Mouse (Mus musculus) induced T-regulatory cell, adult 2 months (primary cell): ENCODE results near the gene Gng8.

Source experiments
- DNase-seq: peaks from one replicate; pipeline ENCODE4 v3.0.0-alpha.2; 2012; ENCODE audit warnings: low read depth

Gng8 gene

DNA sequence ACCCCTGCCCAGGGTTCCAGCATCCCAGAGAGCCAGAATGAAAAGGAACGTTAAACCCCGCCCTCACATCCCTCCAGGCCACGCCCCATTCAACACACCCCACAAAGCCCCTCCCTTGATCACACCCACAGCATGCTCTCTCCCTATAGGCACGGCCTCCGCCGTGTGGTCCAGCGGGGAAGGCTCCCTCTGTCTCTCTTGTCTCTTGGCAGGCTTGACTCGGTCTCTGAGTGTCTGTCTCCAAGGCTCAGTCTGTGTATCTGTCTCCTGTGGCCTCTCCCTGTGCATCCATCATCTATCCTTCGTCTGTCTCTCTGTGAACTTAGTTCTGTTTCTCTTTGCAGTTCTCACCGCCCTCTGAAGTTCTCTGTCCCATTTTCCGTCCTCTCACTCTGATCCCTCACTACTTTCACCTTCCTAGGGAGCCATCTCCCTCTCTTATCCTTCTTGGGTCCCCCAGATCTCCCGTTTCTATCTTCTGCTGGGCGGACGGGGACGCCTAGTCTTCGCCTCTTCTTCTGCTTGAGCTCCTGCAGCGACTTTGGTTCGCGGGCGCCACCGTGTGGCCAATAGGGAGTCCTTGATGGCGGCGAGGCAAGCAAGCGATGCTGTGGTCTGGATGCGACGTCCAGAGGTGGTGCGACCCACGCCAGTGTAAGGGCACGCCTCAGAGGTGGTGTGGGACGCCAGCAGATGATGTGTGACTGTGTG lies at the start of gene Gng8:
TSS of gene Gng8 (plus strand) at position 146 of the 711 bp plus-strand sequence.
- peak; percentile 93 for DNase-seq

DNA sequence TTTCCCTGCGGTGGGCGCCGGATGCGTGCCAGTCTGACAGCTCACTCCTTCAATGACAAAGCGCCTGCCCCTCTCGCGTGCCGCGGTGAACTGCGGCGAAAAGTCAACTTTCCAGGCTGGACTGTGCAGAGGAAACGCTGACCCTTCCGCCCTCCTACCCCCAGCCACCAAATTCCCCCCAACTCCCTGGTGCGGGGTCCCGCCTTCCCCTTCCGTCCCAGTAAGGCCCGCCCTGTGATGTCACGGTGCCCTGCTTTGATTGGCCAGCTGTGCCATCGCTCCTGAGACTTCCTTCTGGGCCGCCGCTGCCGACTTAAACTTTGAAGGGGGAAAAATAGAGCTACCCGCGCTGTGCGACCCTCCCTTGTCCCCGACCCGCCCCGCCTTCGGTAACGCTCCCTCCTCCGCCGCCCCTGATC lies 48.9 kb upstream of the Gng8 start, which contains the start of gene Prkd2:
TSS of gene Prkd2 (plus strand) at position 258 of the 419 bp plus-strand sequence.
- peak; percentile 92 for DNase-seq

DNA sequence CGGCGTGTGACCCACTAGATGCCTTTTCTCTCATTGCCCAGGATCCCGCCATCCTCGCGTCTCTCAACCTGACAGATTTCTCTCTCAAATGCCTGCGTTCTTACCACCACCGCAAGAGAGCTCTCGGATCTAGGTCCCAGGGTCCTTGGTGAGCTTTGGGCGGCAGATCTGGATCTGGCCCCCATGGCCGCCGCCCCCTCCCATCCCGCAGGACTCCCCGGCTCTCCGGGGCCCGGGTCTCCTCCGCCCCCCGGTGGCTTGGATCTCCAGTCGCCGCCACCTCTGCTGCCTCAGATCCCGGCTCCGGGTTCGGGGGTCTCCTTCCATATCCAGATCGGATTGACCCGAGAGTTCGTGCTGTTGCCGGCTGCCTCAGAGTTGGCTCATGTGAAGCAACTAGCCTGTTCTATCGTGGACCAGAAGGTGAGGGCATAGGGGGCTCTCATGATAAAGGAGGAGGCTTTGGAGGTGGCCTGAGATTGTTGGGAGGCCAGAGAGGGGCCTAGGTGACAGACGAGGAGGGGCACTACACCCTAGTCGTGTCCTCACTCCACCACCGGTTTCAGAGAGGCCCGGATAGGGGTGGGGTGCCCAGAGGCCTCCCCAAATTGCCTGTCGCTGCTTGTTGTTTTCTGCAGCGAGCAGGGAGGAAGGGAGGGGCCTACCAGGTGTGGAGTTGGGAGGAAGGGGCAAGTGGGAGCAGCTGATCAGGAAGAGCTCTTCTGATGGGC lies 48.0 kb upstream of the Gng8 start:
- peak; percentile 74 for DNase-seq

DNA sequence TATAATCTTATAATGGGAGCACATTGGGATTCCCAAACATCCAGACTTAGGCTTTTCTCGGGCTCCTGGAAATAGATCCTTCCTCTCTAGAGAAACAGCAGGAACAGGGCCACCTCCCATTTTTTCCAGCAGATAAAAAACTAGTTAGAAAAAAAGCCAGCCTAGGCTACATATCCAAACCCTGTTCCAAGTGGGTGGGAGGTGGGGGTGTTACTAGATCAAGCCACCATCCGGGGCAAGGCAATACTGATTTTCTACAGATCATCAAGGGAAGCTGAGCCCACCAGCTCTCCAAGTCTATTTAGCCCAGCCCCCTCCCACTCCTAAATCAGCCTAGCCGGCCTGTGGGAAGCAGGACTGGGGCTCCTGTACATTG lies 46.9 kb upstream of the Gng8 start:
- DNase-seq: peak; percentile 35

DNA sequence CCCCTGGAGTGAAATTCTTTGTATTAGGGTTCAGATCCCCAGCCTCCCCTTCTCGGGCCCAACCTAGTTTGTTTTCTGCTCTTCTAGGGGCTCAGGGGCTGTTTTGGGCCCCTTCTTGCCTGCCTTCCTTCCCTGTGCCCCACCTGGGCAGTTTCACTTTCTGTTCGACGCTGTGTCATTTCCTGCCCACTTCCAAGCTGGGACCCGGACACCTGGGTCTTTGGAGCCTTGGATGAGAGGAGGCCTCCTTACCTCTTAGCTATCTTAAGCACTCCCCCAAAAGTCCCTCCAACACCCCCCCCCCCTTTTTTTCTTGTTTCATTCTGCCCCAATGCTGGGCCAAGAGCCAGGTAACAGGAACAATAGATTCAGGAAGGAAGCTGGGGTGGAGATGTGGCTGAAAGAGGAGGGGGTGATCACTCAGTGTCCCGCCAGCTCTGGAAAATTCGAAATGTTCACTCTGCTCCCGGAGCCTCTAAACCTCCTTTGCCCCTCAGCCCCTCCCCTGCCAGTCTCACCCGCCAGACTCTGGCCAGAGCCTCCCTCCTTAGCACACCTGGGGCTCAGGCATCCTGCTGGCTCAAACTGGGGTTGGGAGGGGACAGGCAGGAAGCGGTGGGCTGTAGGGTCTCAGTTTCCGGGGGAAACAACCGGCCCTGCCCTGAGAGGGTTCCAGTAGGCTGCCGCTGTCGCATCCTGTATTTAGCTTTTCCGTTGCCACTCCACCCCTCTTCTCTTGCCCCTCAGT lies 46.3 kb upstream of the Gng8 start:
- DNase-seq: peak; percentile 83

DNA sequence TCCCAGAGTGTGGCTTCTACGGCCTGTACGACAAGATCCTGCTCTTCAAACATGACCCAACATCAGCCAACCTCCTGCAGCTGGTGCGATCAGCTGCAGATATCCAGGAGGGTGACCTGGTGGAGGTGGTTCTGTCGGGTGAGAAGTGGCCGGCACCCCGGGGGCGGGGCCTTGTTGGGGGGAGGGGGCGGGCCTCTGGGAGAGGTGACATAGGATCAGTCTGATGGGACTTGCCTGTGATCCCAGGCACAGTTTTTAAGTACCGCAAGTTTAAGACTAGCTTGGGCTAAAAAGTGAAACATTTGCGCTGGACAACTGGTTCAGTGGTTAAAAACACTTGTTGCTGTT lies 45.8 kb upstream of the Gng8 start:
- DNase-seq: no peak

DNA sequence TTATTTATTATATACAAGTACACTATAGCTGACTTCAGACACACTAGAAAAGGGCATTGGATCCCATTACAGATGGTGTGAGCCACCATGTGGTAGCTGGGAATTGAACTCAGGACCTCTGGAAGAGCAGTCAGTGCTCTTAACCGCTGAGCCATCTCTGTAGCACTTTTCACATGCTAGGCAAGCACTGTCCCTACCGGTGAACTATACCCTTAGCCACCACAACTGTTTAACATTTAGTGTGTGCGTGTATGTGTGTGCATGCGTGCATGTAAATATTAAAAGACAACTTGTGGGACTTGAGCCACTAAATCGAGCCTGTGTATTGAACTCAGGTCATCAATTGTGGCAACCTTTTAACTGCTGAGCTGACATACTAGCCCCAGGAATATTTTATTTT lies 44.8 kb upstream of the Gng8 start:
- no peak for DNase-seq

DNA sequence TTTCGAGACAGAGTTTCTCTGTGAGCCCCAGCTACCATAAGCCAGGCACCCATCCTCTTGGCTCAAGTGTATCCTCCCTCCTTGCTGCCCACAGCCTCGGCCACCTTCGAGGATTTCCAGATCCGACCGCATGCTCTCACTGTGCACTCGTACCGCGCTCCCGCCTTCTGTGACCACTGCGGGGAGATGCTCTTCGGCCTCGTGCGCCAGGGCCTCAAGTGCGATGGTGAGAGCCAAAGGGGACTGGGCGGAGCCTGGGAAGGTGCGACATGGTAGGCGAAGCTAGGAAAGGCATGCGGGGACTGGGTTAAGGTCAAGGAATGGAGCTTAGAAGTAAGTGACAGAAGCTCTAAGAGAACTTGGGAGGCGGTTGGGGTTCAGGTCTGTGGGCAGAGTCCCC lies 44.1 kb upstream of the Gng8 start:
- DNase-seq: no peak

DNA sequence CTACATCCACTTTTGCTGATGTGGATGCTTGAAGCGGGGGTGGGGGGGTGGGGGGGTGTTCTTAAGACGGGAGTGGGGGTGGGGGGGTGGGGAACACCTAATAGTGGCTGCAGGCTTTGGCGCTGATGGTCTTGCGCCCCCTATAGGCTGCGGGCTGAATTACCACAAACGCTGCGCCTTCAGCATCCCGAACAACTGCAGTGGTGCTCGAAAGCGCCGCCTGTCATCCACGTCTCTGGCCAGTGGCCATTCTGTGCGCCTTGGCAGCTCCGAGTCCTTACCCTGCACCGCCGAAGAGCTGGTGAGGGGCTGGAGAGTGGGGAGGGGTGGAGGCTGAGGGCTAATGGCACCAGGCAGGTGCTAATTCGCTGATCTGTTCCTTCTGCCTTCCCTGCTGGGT lies 43.0 kb upstream of the Gng8 start:
- peak; percentile 70 for DNase-seq

DNA sequence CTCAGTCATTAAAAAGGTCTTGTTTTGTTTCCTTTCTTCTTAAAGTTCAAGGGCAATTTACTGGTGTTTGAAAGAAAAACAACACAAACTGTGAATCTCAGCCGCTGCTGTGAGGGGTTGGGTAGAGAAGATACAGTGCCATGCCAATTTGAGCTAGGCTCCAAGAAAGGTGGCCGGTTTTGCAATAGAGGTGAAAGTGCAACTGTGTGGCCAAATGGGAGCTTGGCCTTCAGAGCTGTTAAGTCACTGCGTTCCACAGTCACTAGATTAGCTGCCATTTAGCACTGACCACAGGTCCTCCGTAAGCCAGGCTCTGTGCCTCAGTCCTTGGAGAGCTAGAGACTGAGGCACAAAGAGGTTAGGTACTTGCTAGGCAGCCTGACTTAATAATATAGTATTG lies 40.0 kb upstream of the Gng8 start:
- no peak for DNase-seq

DNA sequence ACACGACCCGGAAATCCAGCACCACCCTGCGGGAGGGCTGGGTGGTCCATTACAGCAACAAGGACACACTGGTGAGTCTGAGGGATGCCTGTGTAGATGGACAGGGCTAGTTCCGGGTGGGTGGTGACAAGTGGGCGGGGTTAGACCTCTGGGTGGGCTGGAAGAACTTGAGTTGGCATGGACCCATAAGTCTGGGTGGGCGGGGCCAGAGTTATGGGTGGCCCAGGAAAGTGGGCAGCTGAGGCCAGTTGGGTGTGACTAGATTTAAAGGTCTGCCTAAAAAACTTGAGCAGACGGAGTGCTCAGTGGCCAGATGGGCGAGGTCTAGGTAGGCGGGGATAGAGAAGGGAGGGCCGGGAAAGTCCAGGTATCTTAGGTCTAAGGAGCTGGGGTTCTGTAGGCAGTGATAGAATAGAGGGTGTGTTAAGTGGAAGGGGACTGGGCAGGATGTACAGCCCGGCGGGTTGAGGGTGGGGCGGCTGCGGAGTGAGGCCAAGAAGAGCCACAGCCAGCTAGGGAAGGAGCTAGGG lies 38.2 kb upstream of the Gng8 start:
- DNase-seq: no peak

DNA sequence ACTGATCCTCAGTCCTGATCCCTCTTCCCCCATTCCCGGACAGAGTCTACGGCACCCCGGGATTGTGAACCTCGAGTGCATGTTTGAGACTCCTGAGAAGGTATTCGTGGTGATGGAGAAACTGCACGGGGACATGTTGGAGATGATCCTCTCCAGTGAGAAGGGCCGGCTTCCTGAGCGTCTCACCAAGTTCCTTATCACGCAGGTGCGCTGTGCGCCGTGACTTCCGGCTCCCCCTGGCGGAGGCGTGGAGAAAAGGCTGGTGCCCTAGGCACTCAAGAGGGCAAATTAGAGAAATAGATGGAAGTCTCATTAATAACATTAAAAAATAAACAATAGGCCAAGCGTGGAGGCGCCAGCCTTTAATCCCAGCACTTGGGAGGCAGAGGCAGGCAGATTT lies 33.2 kb upstream of the Gng8 start:
- peak; percentile 74 for DNase-seq

DNA sequence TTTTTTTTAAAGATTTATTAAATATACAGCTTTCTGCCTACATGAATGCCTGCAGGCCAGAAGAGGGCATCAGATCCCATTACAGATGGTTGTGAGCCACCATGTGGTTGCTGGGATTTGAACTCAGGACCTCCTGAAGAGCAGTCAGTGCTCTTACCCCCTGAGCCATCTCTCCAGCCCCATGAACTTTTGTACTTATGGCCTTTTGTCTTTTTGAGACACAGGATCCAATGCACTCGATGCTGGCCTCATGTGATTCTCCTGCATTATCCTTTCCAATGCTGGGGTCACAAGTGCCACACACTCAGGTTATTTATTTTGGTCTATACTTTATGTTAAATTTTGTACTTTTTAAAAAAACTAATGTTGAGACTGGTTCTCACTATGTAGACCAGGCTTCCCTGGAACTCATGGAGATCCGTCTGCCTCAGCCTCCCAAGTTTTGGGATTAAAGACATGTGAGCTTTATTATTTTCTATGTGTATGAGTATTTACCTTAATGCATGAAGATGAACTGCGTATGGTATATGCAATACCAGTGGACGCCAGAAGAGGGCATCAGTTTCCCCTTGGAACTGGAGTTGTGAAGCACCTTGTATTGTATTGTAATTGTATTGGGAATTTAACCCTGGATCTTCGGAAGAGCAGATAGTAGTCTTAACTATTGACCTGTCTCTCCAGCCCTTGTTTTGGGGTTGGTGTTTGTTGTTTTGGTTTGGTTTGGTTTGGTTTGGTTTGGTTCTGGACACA lies 31.5 kb upstream of the Gng8 start:
- DNase-seq: peak; percentile 85

DNA sequence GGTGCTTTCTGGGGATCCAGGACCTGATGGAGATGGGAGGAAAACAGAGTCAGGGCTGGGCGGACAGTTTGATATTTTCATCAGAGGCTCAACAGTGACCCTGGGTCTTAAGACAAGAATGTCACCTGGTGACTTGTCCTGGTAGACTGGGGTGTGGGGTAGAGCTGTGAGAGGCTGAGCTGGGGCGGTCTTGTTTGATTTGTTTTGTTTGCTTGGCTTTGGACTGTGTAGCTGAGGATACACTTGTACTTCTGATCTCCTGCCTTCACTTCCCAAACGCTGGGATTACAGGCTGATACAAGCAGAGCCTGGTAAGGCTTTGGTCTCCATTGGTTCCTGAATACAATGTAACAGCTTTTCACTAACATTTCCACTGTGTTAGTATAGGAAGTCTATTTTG lies 24.1 kb upstream of the Gng8 start:
- DNase-seq: no peak

DNA sequence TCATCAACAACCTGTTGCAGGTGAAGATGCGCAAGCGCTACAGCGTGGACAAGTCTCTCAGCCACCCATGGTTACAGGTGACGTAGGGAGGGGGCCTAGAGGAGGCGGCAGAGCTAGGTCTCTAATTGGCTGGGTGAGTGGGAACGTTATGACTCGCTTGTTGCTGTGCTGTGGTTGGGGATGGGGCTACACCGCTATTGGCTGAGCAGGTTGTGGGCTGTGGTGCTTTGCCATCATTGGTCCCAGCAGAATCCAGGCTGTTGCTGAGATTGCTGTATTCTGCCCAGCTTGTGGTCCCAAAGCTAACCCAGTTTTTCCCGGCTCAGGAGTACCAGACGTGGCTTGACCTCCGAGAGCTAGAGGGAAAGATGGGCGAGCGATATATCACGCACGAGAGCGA lies 22.1 kb upstream of the Gng8 start:
- no peak for DNase-seq

DNA sequence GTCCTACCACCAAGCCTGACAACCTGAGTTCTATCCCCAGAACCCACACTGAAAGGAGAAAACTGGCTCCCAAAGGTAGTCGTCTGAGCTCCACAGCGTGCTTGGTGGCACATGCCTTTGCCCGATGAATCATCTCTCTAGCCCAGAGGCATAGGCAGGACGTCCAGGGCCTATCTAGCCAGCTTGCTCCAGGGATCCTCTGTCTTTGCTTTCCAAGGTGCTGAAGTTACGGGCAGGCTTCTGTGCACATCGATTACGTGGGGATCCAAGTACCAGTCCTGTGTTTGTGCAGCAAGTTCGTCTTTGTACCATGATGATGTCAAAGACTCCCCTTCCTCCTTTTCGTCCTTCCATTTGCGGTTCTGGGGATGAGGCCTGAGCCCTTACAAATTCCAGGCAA lies 20.0 kb upstream of the Gng8 start:
- no peak for DNase-seq

DNA sequence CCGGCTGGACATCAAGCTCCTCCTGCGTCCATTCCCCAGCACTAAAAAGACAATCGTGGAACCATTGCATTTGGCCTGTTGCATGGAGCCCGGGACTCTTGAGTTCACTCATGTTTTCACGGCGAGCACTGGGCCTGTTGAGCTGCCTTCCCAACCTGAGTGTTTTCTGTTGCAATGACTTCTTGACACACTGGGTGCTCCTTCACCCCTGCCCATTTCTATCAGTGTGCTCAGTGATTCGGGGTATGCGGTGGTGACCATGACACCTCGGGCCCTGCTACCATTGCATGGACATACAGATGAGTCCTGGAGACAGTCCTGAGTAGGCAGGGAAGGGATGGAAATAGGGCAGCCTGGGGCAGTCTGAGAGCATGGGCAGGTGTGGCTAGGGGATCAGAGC lies 19.1 kb upstream of the Gng8 start:
- DNase-seq: no peak

DNA sequence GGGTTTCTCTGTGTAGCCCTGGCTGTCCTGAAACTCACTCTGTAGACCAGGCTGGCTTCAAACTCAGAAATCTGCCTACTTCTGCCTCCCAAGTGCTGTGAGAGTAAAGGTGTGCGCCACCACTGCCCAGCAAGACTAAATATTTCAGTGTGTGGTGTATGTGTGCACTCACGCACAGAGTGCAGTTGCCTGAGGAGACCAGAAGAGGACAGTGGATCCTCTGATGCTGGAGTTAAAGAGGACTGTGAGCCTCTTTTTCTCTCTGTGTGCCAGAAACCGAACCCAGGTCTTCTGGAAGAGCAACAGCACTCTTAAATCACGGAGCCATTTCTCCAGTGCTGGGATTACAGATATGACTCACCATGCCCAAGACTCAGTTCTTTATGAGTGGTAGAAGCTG lies 18.2 kb upstream of the Gng8 start:
- peak; percentile 36 for DNase-seq

DNA sequence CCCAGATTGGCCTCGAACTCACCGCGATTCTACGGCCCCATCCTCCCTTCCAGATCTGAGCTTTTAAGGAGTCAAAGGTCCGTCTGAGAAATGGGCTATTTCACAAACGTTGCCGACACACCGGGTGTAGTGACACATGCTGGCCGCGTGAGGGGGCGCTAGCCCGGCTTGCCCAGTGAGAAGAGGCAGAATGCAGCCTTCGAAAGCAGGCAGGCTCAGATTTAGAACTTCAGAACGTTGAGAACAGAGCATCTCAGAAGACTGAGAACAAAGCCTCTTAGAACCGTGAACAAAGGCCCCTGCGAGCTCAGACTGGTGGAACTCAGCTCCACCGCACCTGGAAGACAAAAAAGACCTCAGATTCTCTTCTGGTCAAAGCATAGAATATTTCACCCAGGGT lies 17.4 kb upstream of the Gng8 start:
- DNase-seq: peak; percentile 91

DNA sequence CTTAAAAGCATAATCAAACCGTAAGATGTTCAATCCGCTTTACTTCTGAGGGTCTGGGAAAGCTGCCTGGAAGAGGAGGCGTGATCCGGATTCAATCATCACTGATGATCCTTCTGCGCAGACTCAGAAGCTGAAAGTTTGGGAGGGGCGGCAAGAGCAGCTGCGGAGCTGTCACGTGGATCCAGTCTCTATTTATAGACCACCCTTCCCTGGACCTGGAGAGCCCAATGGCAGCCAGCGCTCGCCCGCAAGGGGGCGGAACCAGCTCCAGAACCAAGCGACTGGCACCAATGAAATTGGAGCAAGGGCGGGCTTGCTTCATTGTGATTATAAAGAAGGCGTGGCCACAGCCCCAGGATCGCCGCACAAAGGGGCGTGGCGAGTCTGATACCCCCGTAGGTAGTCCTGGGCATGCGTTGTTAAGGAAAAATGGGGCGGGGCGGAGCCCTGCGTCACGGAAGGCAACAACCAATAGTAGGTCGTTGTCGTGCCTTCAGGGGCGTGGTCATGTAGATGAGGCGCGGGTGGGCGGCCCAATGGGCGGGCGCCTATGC lies 16.8 kb upstream of the Gng8 start:
- DNase-seq: peak; percentile 100

DNA sequence AGATGAGACGGTGACA lies 16.5 kb upstream of the Gng8 start, which contains the start of gene Dact3:
TSS of gene Dact3 (plus strand) at position 8 of the 16 bp plus-strand sequence.
- DNase-seq: no peak

DNA sequence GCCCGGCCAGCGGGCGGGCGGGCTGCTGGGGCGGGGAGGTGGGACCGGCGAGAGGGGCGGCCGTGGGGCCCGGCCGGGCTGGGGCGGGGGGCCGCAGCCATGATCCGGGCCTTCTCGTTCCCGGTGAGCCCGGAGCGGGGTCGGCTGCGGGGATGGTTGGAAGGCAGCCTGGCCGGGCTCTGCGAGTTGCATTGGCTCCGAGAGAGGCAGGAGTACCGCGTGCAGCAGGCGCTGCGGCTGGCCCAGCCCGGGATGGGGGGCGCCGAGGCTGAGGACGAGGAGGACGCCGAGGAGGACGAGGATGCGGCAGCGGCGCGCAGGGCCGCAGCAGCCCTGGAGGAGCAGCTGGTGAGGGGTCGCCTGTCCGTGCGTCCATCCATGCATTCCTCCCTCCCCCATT lies 16.3 kb upstream of the Gng8 start:
- no peak for DNase-seq

DNA sequence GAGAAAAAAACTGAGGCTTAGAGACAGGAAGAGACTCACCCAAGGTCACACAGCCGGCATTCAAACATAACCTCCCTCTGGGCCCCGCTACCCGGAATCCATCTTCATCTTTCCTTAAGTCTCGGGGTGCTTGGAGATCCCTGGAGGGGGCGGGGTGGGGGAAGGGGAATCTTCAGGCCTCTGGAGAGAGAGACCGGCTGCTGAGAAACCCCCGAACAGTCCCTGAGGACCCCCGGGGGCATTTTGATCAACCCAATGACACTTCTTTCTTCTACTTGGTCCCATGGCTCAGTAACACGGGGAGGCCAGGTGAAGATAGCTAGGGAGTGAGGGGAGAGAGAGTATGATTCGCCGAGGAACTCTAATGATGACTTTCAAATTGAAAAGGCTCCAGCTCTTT lies 15.6 kb upstream of the Gng8 start:
- DNase-seq: peak; percentile 42
